ENCODE assay signal across 8 mouse cellular contexts in the genomic region with DNA sequence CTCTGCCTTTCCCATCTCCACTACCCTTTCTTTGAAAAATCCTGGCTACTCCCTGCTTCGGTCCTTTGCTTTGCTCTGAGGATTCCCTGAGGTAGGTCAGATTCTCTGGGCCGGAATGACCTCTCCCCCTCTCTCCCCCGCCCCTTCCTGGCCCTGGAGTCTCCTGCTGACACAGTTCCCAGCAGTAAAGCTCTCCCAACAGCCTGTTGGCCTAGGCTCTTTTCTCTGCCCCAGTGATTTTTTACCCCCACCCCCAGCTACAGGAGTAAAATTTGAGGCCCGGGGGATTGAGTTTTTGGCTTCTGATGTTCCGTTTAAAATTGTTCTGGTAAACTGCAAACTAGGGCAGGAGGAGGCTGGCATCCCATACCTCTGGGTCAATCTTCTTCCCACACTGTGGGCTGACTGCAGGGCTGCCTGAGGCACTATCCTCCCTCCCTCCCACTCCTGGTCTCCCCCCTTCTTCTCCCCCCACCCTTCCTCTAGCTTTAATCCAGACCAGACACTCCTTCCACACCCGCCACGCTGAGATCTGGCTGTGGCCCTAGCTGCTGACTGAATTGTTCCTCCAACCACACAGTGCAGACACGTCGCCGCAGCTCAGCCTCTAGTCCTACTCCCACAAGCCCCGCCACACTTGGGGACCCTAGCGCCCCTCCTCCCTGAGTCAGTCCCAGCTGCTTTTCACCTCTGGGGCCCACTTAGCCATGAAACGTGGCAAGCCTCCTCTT. TPM values are rescaled to one million over a fixed set of nuclear protein-coding genes. Genes with fewer than 3 reads are reported as not detected.
A peak's percentile ranks its signal among the peaks of the same experiment; 100 is the strongest.
DNase-seq lines count a peak whose midpoint lies in the region; ATAC-seq and TF ChIP-seq lines count a peak whose summit lies in the region.

No protein-coding gene starts in this region.

- H3K4me3 ChIP-seq in lung, embryonic 14.5 days (ENCODE audit: low read depth, low read length), result peak overlapping the region; percentile 35
- peak overlapping the region; percentile 61 for H3K4me3 ChIP-seq in embryonic facial prominence, embryonic 10.5 days
- H3K4me3 ChIP-seq in hindbrain, embryonic 13.5 days, result peak overlapping the region; percentile 31

- DNase-seq in lung, embryonic 14.5 days, result peak; percentile 65
- DNase-seq in lung, postnatal 36 days, result no peak
- DNase-seq in embryonic facial prominence, embryonic 10.5 days (ENCODE audit: low spot score), result peak; percentile 69
- DNase-seq in lung, postnatal 4 days, result peak; percentile 42 to 63
- DNase-seq in spleen, adult 12 weeks (ENCODE audit: low spot score), result no peak
- DNase-seq in layer of hippocampus, adult 18-20 months (ENCODE audit: low spot score in 2 of 2), result no peak
- no peak for DNase-seq in cerebellum, adult 8-10 months

- H3K9ac ChIP-seq in lung, embryonic 14.5 days, result peak overlapping the region; percentile 49; the same call in 1 of the 2 replicates
- H3K9ac ChIP-seq in hindbrain, embryonic 13.5 days, result peak overlapping the region; percentile 65; the same call in 1 of the 2 replicates

- no peaks in the 10 kb centered on the region for H3K27me3 ChIP-seq in lung, embryonic 14.5 days (ENCODE audit: insufficient read depth, low read length)
- no peaks in the 10 kb centered on the region for H3K27me3 ChIP-seq in embryonic facial prominence, embryonic 10.5 days (replicated peaks; ENCODE audit: low read depth, poor library complexity, severe bottlenecking)
- H3K27me3 ChIP-seq in hindbrain, embryonic 13.5 days, result no peaks in the 10 kb centered on the region

- ATAC-seq in lung, embryonic 14.5 days (ENCODE audit: insufficient read depth), result peak; percentile 21
- no peak for ATAC-seq in hindbrain, embryonic 13.5 days (ENCODE audit: low FRiP score)

- H3K9me3 ChIP-seq in lung, embryonic 14.5 days (ENCODE audit: low read depth, low read length), result no peaks in the 10 kb centered on the region
- H3K9me3 ChIP-seq in embryonic facial prominence, embryonic 10.5 days, result no peaks in the 10 kb centered on the region
- H3K9me3 ChIP-seq in hindbrain, embryonic 13.5 days, result no peaks in the 10 kb centered on the region

- peaks cover 25% of the 10 kb centered on the region for H3K4me1 ChIP-seq in lung, embryonic 14.5 days (ENCODE audit: insufficient read depth)
- peaks cover 61% of the 10 kb centered on the region for H3K4me1 ChIP-seq in embryonic facial prominence, embryonic 10.5 days
- H3K4me1 ChIP-seq in hindbrain, embryonic 13.5 days (replicated peaks), result peaks cover 49% of the 10 kb centered on the region

- peak overlapping the region; percentile 86 for H3K27ac ChIP-seq in lung, embryonic 14.5 days (ENCODE audit: low read depth)
- H3K27ac ChIP-seq in embryonic facial prominence, embryonic 10.5 days (replicated peaks), result peak overlapping the region; percentile 88
- H3K27ac ChIP-seq in hindbrain, embryonic 13.5 days, result peak overlapping the region; percentile 58

- H3K36me3 ChIP-seq in lung, embryonic 14.5 days (ENCODE audit: insufficient read depth), result peaks cover 9% of the 10 kb centered on the region; the same call in 1 of the 2 replicates
- peaks cover 40% of the 10 kb centered on the region for H3K36me3 ChIP-seq in embryonic facial prominence, embryonic 10.5 days (replicated peaks)
- no peaks in the 10 kb centered on the region for H3K36me3 ChIP-seq in hindbrain, embryonic 13.5 days

- peak overlapping the region; percentile 66 for H3K4me2 ChIP-seq in lung, embryonic 14.5 days
- H3K4me2 ChIP-seq in hindbrain, embryonic 13.5 days, result peak overlapping the region; percentile 52

- WGBS in lung, embryonic 14.5 days, result 11% methylated on average over 13 of the region's 13 CpGs
- 4% methylated on average over 13 of the region's 13 CpGs for WGBS in embryonic facial prominence, embryonic 10.5 days
- WGBS in hindbrain, embryonic 13.5 days, result 4% methylated on average over 13 of the region's 13 CpGs

- TF ChIP-seq CTCF in lung, embryonic 14.5 days (IDR thresholded peaks at IDR 0.05; ENCODE audit: low read depth), result no peak

RNA-seq across cellular contexts. Expression of a gene that starts 0.6 kb away (rescaled TPM):
- polyA plus RNA-seq in lung, embryonic 14.5 days (2014; fragmentation: Nextera tagmentation; extraction: Ambion mirVana), result 244 and 250 TPM in 2 replicates
- 269 and 279 TPM in 2 replicates for polyA plus RNA-seq in embryonic facial prominence, embryonic 10.5 days (2016; fragmentation: Nextera tagmentation; extraction: Ambion mirVana)
- polyA plus RNA-seq in hindbrain, embryonic 13.5 days (2015; fragmentation: Nextera tagmentation; extraction: Ambion mirVana), result 222 and 228 TPM in 2 replicates
- 100 to 1,000 TPM; 270 to 277 TPM for total RNA-seq in layer of hippocampus, adult 18-20 months (2021)

RNA-seq across cellular contexts. Expression of a gene that starts 1.5 kb away (rescaled TPM):
- polyA plus RNA-seq in lung, embryonic 14.5 days (2014; fragmentation: Nextera tagmentation; extraction: Ambion mirVana), result 6.6 and 7.5 TPM in 2 replicates
- polyA plus RNA-seq in embryonic facial prominence, embryonic 10.5 days (2016; fragmentation: Nextera tagmentation; extraction: Ambion mirVana), result 11.8 and 12.7 TPM in 2 replicates
- 4.9 and 5.0 TPM in 2 replicates for polyA plus RNA-seq in hindbrain, embryonic 13.5 days (2015; fragmentation: Nextera tagmentation; extraction: Ambion mirVana)
- total RNA-seq in layer of hippocampus, adult 18-20 months (2021), result 10 to 100 TPM; 10.9 to 11.9 TPM

RNA-seq across cellular contexts. Expression of a gene that starts 17.6 kb away (rescaled TPM):
- polyA plus RNA-seq in lung, embryonic 14.5 days (2014; fragmentation: Nextera tagmentation; extraction: Ambion mirVana), result 44.2 and 47.3 TPM in 2 replicates
- 12.4 and 16.5 TPM in 2 replicates for polyA plus RNA-seq in embryonic facial prominence, embryonic 10.5 days (2016; fragmentation: Nextera tagmentation; extraction: Ambion mirVana)
- polyA plus RNA-seq in hindbrain, embryonic 13.5 days (2015; fragmentation: Nextera tagmentation; extraction: Ambion mirVana), result 29.4 and 33.8 TPM in 2 replicates
- total RNA-seq in layer of hippocampus, adult 18-20 months (2021), result 10 to 100 TPM; 16.3 to 20.8 TPM

RNA-seq across cellular contexts. Expression of a gene that starts 18.4 kb away (rescaled TPM):
- polyA plus RNA-seq in lung, embryonic 14.5 days (2014; fragmentation: Nextera tagmentation; extraction: Ambion mirVana), result 80.3 and 94.3 TPM in 2 replicates
- 68.7 and 70.8 TPM in 2 replicates for polyA plus RNA-seq in embryonic facial prominence, embryonic 10.5 days (2016; fragmentation: Nextera tagmentation; extraction: Ambion mirVana)
- polyA plus RNA-seq in hindbrain, embryonic 13.5 days (2015; fragmentation: Nextera tagmentation; extraction: Ambion mirVana), result 105 and 110 TPM in 2 replicates
- total RNA-seq in layer of hippocampus, adult 18-20 months (2021), result 10 to 100 TPM; 71.0 to 71.4 TPM

RNA-seq across cellular contexts. Expression of a gene that starts 26.9 kb away (rescaled TPM):
- polyA plus RNA-seq in lung, embryonic 14.5 days (2014; fragmentation: Nextera tagmentation; extraction: Ambion mirVana), result 1.6 and 3.7 TPM in 2 replicates
- polyA plus RNA-seq in embryonic facial prominence, embryonic 10.5 days (2016; fragmentation: Nextera tagmentation; extraction: Ambion mirVana), result 2.7 and 3.1 TPM in 2 replicates
- polyA plus RNA-seq in hindbrain, embryonic 13.5 days (2015; fragmentation: Nextera tagmentation; extraction: Ambion mirVana), result 4.4 and 6.0 TPM in 2 replicates
- total RNA-seq in layer of hippocampus, adult 18-20 months (2021), result 1 to 10 TPM; 2.2 to 3.1 TPM

Comparison
In these comparisons a context has a peak if more than half of its experiments do, and no peak if none do; other contexts are left out.
1. DNase-seq: peak in lung, embryonic 14.5 days (single experiment), embryonic facial prominence, embryonic 10.5 days (single experiment) and lung, postnatal 4 days (2 of 2); none in lung, postnatal 36 days (single experiment), spleen, adult 12 weeks (single experiment), layer of hippocampus, adult 18-20 months (0 of 2) and cerebellum, adult 8-10 months (single experiment).
2. Peak in every context shown above with its lines, with median percentiles within 50 percentile points of each other: H3K27ac ChIP-seq and H3K4me3 ChIP-seq.